Mouse (Mus musculus): ENCODE measurements around the gene Gla. TPM values are rescaled to one million over a fixed set of nuclear protein-coding genes. Genes with fewer than 3 reads are reported as not detected.

Gene Gla
- 4.1 and 7.2 TPM in 2 replicates for polyA plus RNA-seq (2015; fragmentation: Nextera tagmentation; extraction: Ambion mirVana)

DNA sequence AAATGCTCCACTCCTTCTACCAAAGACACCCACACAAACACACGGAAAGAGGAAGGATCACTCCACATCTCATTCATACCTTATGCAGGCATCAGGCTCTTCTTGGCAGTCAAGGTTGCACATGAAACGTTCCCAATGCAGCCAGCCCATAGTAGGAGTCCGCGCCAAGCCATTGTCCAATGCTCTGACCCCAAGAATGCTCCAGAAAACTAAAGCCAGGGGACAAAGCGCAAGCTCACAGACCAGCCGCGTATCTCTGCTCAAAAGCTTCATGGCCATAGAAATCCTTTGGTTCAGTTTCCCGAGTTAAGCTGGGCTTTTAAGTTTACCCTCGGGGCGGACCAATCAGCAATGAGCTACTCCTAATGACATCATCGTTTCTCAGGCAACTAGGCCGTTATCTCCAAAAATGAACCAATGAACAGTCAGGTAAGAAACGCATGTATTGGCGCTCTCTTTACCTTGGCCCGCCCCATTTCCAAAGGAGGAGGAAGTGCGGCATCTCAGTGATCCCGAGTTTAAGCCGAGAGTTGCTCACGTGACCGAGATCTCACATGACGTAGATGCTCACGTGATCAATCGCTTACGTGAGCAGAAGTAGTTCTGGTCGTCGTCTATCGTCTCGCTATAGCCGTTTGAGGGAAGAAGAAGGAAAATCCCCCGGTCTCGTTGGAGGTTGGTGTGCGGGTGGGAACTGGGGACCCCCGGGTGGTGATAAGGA is at the start of gene Gla, which contains the start of gene Hnrnph2:
TSS of gene Gla (minus strand) at position 467 of the 721 bp plus-strand sequence.
TSS of gene Hnrnph2 (plus strand) at position 521 of the 721 bp plus-strand sequence.
- no peaks in the 10 kb centered on the region for H3K9me3 ChIP-seq (replicated peaks)
- peak; percentile 99 for ATAC-seq (ENCODE audit: low FRiP score)
- H3K27me3 ChIP-seq (replicated peaks) = no peaks in the 10 kb centered on the region
- H3K36me3 ChIP-seq = no peaks in the 10 kb centered on the region
- 29% methylated on average over 33 of the region's 33 CpGs for WGBS
- peaks cover 16% of the 10 kb centered on the region for H3K4me1 ChIP-seq
- peak within 1 kb of the TSS; percentile 48 for H3K4me3 ChIP-seq (replicated peaks)
- H3K9ac ChIP-seq (replicated peaks) = peak within 1 kb of the TSS; percentile 47
- peak within 1 kb of the TSS; percentile 94 for H3K27ac ChIP-seq (replicated peaks)
- peak within 1 kb of the TSS; percentile 58 for H3K4me2 ChIP-seq

DNA sequence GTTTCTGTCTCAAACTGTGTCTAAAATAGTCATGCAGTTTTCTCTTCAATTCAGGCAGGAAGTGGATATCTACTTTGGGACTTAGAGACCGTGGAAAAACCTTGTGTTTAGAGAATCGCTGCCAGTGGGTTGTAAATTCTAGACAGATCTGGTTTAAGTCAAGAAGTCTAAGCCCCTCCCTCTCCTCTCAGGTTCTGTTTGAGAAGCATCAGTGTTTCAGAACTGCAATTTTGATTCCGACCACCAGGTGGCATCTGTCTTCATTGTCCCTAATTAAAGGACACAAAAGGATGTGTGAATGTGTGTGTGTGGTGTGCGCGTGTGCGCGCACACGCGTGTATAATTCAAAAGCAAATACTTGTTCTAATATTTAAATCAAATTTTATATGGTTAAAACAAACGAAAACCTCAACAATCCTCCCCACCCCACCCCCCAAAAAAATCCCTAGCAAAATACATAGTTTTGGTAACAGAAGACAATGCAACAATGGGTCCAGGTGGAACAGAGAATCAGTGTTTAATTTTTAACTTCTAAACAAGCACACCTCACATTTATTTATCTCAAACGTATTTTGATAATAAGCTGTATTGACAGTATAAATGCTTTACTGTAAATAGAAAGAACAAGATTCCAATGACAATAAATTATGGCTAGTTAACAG is 47.2 kb upstream of the Gla start:
- Histone ChIP-seq H3K4me2 (peak overlapping the region; percentile 42), H3K27ac (replicated peaks) (no peak overlapping the region), H3K9ac (replicated peaks) (no peak overlapping the region), H3K27me3 (replicated peaks) (0 out of 2 replicates have a peak, but pooled peaks cover 3% of the 10 kb centered on the region), H3K36me3 (no peaks in the 10 kb centered on the region), H3K9me3 (replicated peaks) (no peaks in the 10 kb centered on the region), H3K4me3 (replicated peaks) (no peak overlapping the region), H3K4me1 (no peaks in the 10 kb centered on the region)
- ATAC-seq (ENCODE audit: low FRiP score) = peak; percentile 76; the same call in 1 of the 2 replicates
- 17% methylated on average over 11 of the region's 11 CpGs for WGBS

DNA sequence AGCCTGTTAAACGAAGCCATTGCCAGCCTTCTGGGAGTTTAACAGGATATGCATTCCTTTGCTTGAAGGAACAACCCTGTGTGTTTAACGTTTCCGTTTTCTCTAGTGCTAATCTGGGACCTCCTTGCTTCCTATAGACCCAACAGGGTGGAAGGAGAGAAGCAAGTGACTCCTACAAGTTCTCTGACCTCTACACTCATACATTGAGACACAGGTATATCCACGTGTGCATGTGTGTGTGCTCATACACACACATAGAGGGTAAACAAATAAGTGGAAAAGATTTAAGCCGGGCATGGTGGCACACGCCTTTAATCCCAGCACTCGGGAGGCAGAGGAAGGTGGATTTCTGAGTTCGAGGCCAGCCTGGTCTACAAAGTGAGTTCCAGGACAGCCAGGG is 46.5 kb upstream of the Gla start:
- Histone ChIP-seq H3K27ac (replicated peaks) (no peak overlapping the region), H3K4me2 (no peak overlapping the region), H3K9me3 (replicated peaks) (no peaks in the 10 kb centered on the region), H3K36me3 (no peaks in the 10 kb centered on the region), H3K27me3 (replicated peaks) (0 out of 2 replicates have a peak, but pooled peaks cover 3% of the 10 kb centered on the region), H3K4me1 (no peaks in the 10 kb centered on the region), H3K4me3 (replicated peaks) (no peak overlapping the region), H3K9ac (replicated peaks) (no peak overlapping the region)
- ATAC-seq (ENCODE audit: low FRiP score) = no peak
- 78% methylated on average over 8 of the region's 8 CpGs for WGBS

DNA sequence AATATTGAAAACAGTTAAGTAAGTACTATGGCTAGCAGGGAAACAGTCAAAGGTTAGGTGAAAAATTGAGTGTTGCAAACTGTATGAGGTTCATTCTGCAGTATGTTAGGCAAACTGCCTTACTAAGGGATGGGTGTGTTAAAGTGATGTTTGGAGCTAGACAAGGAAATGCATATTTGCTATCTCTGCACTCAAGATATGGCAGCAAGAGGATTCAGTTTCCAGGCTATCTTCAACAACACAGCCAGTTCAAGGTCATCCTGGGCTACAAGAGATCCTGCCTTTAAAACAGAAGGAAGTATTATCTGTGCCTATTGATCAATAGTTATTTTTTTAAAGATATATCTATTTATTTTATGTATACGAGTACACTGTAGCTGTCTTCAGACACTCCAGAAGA is 45.4 kb upstream of the Gla start:
- Histone ChIP-seq H3K27ac (replicated peaks) (no peak overlapping the region), H3K9ac (replicated peaks) (no peak overlapping the region), H3K27me3 (replicated peaks) (0 out of 2 replicates have a peak, but pooled peaks cover 3% of the 10 kb centered on the region), H3K4me3 (replicated peaks) (no peak overlapping the region), H3K4me2 (no peak overlapping the region), H3K36me3 (no peaks in the 10 kb centered on the region), H3K4me1 (no peaks in the 10 kb centered on the region), H3K9me3 (replicated peaks) (no peaks in the 10 kb centered on the region)
- WGBS = 100% methylated on average over 1 of the region's 1 CpGs
- ATAC-seq (ENCODE audit: low FRiP score) = no peak

DNA sequence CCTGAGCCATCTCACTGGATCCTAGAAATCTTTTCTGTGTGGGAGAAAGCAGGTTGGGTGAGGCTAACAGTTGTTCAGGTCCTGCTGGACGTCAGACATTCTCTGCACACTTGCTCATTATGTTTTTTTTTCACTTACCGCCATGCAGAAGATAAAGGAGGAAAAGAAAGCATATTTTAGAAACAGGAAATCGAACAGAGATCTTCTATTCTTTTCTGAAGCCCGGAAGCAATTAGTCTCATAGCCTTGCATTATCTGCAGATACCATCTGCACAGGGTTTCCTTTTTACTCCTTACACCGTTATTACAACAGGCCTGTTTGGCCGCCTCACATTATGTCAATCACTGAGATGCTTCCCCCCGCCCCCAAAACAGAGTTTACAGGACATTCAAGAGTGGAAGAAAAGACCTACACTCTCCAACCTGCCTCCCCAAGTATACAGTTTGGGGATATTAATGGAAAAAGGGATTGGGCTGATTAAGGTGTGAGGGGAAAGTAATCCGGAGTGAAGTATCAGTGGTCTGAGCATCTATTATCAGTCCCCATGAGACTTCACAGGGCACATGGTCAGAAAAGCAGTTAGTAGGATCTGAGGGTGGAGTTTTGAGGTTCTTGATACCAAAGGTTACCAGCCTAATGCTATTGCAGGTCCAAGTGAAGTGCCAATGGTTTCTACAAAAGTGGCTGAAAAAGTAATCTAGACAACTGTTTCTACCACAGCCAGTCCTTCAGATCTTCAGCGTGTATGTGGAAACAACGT is 40.3 kb upstream of the Gla start:
- Histone ChIP-seq H3K36me3 (no peaks in the 10 kb centered on the region), H3K4me1 (no peaks in the 10 kb centered on the region), H3K27me3 (replicated peaks) (0 out of 2 replicates have a peak, but pooled peaks cover 3% of the 10 kb centered on the region), H3K9me3 (replicated peaks) (no peaks in the 10 kb centered on the region), H3K9ac (replicated peaks) (no peak overlapping the region), H3K4me2 (no peak overlapping the region), H3K4me3 (replicated peaks) (no peak overlapping the region), H3K27ac (replicated peaks) (no peak overlapping the region)
- no peak for ATAC-seq (ENCODE audit: low FRiP score)
- 81% methylated on average over 10 of the region's 10 CpGs for WGBS

DNA sequence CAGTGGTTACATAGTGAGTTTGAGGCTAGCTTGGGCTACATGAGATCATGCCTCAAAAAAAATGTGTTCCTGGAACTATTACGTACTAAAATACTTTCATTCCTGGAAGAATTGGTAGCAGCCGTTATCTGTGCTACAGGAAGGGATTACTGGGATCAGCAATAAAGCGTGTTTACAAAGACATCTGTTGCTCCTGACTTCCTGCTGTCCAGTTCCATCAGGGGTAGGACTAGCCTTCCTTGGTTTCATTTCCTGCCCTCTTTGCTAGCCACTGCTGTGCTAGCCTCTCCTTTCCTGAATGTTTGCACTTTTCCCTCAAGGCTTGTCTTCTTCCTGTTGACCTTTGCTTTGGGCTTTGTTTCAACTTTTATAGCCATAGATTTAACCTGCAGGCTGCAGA is 34.9 kb upstream of the Gla start:
- Histone ChIP-seq H3K27ac (replicated peaks) (no peak overlapping the region), H3K27me3 (replicated peaks) (no peaks in the 10 kb centered on the region), H3K4me1 (no peaks in the 10 kb centered on the region), H3K36me3 (no peaks in the 10 kb centered on the region), H3K9ac (replicated peaks) (no peak overlapping the region), H3K9me3 (replicated peaks) (no peaks in the 10 kb centered on the region), H3K4me3 (replicated peaks) (no peak overlapping the region), H3K4me2 (no peak overlapping the region)
- ATAC-seq (ENCODE audit: low FRiP score) = no peak
- whole genome bisulfite sequencing = 81% methylated on average over 3 of the region's 3 CpGs

DNA sequence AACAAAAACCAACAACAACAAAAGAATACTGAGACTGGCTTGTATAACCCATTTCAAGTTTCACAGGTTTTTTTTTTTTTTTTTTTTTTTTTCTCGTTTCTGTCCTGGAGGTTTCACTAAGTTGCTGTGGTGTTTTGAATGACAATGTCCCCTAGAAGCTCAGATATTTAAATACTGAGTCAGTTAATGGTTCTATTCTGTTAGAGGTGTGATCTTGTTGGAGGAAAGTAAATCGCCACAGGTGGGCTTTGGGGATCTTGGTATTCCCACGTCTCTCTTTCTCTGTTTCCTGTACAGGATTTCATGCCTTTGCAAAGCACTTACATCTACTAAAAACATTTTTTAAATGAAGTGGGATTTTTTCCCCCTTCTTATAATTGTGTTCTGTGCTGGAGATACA is 34.2 kb upstream of the Gla start:
- H3K9me3 ChIP-seq (replicated peaks) = no peaks in the 10 kb centered on the region
- H3K9ac ChIP-seq (replicated peaks) = no peak overlapping the region
- no peak for ATAC-seq (ENCODE audit: low FRiP score)
- no peaks in the 10 kb centered on the region for H3K4me1 ChIP-seq
- H3K27me3 ChIP-seq (replicated peaks) = no peaks in the 10 kb centered on the region
- no peaks in the 10 kb centered on the region for H3K36me3 ChIP-seq
- H3K4me3 ChIP-seq (replicated peaks) = no peak overlapping the region
- no peak overlapping the region for H3K4me2 ChIP-seq
- WGBS = 49% methylated on average over 3 of the region's 3 CpGs
- H3K27ac ChIP-seq (replicated peaks) = no peak overlapping the region

DNA sequence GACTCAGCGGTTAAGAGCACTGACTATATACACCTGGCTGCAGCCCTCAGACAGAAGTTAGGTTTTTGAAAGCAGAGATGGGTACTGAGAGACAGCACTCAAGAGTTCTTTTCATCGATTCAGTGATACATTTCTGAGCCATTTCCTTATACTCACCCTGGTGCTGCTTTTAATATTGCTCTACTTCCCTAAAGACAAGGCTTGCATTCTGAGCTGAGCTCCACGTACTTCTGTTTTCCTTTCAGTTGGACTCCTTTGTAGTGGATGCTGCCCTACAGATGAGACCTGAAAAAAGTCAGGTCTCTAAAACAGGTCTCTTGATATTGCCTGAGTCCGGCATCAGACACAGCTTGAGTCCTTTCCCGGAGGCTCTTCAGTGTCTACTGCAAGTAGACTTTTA is 31.8 kb upstream of the Gla start:
- no peak for ATAC-seq (ENCODE audit: low FRiP score)
- Histone ChIP-seq H3K9me3 (replicated peaks) (no peaks in the 10 kb centered on the region), H3K36me3 (no peaks in the 10 kb centered on the region), H3K9ac (replicated peaks) (no peak overlapping the region), H3K4me1 (no peaks in the 10 kb centered on the region), H3K27me3 (replicated peaks) (no peaks in the 10 kb centered on the region), H3K4me2 (no peak overlapping the region), H3K27ac (replicated peaks) (no peak overlapping the region), H3K4me3 (replicated peaks) (no peak overlapping the region)
- 96% methylated on average over 5 of the region's 5 CpGs for WGBS

DNA sequence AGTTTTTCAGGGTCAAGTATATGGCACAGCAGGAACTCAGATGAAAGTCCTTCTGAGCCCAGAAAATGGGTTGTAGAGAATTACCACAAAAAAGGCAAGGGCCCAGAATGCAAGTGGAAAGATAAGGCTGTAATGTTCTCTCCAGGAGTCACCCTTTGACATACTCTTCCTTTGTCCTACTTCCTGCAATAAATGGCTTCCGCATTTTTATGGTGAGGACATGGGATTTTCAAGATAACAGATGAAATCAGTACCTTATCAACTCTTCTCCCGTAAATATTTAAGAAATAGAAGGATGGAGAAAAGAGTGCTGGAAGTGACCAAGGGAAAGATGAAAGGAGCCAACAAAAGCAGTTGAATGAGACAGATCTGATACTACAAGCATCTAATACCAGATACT is 27.3 kb upstream of the Gla start:
- H3K9ac ChIP-seq (replicated peaks) = no peak overlapping the region
- H3K9me3 ChIP-seq (replicated peaks) = no peaks in the 10 kb centered on the region
- no peak for ATAC-seq (ENCODE audit: low FRiP score)
- H3K27ac ChIP-seq (replicated peaks) = no peak overlapping the region
- H3K4me3 ChIP-seq (replicated peaks) = no peak overlapping the region
- no peak overlapping the region for H3K4me2 ChIP-seq
- H3K27me3 ChIP-seq (replicated peaks) = no peaks in the 10 kb centered on the region
- WGBS = 78% methylated on average over 2 of the region's 2 CpGs
- H3K4me1 ChIP-seq = no peaks in the 10 kb centered on the region
- H3K36me3 ChIP-seq = no peaks in the 10 kb centered on the region

DNA sequence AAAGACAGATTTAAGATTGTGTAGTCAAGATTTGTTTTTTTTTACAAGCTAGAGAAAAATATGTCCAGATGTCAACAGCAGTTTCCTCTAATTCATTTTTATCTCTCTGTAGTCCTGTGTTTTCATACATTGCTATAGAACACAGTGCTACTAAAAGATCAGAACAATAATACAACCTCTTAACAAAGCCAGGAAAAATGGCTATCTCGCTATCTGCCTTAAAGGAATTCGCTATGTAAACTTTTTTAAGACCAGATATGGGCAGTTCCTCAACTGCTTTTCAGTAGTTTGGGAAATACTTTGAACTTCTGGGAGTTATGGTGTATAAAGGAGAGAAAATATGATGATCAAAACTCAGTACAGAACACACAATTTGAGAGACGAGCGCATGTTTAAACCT is 22.4 kb upstream of the Gla start:
- no peak overlapping the region for H3K27ac ChIP-seq (replicated peaks)
- ATAC-seq (ENCODE audit: low FRiP score) = no peak
- H3K36me3 ChIP-seq = no peaks in the 10 kb centered on the region
- H3K4me2 ChIP-seq = no peak overlapping the region
- H3K9ac ChIP-seq (replicated peaks) = no peak overlapping the region
- H3K9me3 ChIP-seq (replicated peaks) = no peaks in the 10 kb centered on the region
- H3K4me3 ChIP-seq (replicated peaks) = no peak overlapping the region
- 85% methylated on average over 4 of the region's 4 CpGs for WGBS
- H3K4me1 ChIP-seq = peaks cover 4% of the 10 kb centered on the region
- H3K27me3 ChIP-seq (replicated peaks) = no peaks in the 10 kb centered on the region

DNA sequence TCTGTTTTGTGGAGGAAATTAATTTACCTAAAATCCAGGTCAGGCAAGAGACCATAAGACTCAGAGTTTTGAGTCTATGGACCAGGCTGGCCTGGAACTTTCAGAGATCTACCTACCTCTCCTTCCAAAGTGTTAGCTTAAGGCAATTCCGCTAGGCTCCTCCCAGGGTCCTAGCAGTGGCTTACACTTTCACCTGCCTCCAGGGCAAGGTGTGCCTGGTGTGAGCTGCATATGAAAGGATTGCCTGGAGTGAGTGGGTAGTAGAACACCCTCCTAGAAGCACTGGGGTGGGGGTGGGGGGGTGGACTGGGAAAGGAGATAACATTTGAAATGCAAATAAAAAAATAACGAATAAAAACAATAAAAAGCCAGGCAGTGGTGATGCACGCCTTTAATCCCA is 20.8 kb upstream of the Gla start:
- 83% methylated on average over 3 of the region's 3 CpGs for WGBS
- H3K4me3 ChIP-seq (replicated peaks) = no peak overlapping the region
- H3K36me3 ChIP-seq = no peaks in the 10 kb centered on the region
- H3K4me1 ChIP-seq = peaks cover 4% of the 10 kb centered on the region
- no peak for ATAC-seq (ENCODE audit: low FRiP score)
- H3K27me3 ChIP-seq (replicated peaks) = no peaks in the 10 kb centered on the region
- no peak overlapping the region for H3K4me2 ChIP-seq
- H3K9me3 ChIP-seq (replicated peaks) = no peaks in the 10 kb centered on the region
- no peak overlapping the region for H3K9ac ChIP-seq (replicated peaks)
- H3K27ac ChIP-seq (replicated peaks) = no peak overlapping the region
